Mouse (Mus musculus) liver, embryonic 11.5 days (tissue): ENCODE results near the gene Tm4sf1. TPM values are rescaled to one million over a fixed set of nuclear protein-coding genes. Genes with fewer than 3 reads are reported as not detected.

Experiments
- ATAC-seq: fragments of 200-750 bp; cut with Nextera tagmentation; replicated peaks from 2 replicates; pipeline ENCODE4 v1.8.0; 2017; ENCODE audit warnings: moderate number of reproducible peaks, mild to moderate bottlenecking, moderate TSS enrichment, moderate library complexity; ENCODE audit not compliant: low FRiP score
- DNase-seq: peaks from one replicate; pipeline ENCODE4 v3.0.0-alpha.2; 2017; ENCODE audit warnings: low spot score
- H3K27ac ChIP-seq: fragments of 300-500 bp; sonication (generic); 2 replicates; pipeline ENCODE4 v1.5.1; 2014; ENCODE audit warnings: mild to moderate bottlenecking, low read depth, low read length, control low read depth
- H3K27me3 ChIP-seq: fragments of 300-500 bp; sonication (generic); replicated peaks from 2 replicates; pipeline ENCODE4 v1.6.1; 2014; ENCODE audit warnings: low read length, mixed read lengths; ENCODE audit not compliant: control insufficient read depth, insufficient read depth
- H3K36me3 ChIP-seq: fragments of 300-500 bp; sonication (generic); 2 replicates; pipeline ENCODE4 v1.6.1; 2014; ENCODE audit warnings: mild to moderate bottlenecking, low read length, moderate library complexity, mixed read lengths; ENCODE audit not compliant: control insufficient read depth, insufficient read depth
- H3K4me1 ChIP-seq: fragments of 300-500 bp; sonication (generic); replicated peaks from 2 replicates; pipeline ENCODE4 v1.6.1; 2014; ENCODE audit warnings: low read length, mixed read lengths; ENCODE audit not compliant: control insufficient read depth, insufficient read depth
- H3K4me2 ChIP-seq: fragments of 300-500 bp; sonication (generic); 2 replicates; pipeline ENCODE4 v1.6.1; 2014; ENCODE audit warnings: mild to moderate bottlenecking, control low read depth, moderate library complexity
- H3K4me3 ChIP-seq: fragments of 300-500 bp; sonication (generic); 2 replicates; pipeline ENCODE4 v1.5.1; 2014; ENCODE audit warnings: low read depth, low read length, control low read depth
- H3K9ac ChIP-seq: fragments of 300-500 bp; sonication (generic); 2 replicates; pipeline ENCODE4 v1.6.1; 2014; ENCODE audit warnings: low read depth, low read length, control low read depth
- H3K9me3 ChIP-seq: fragments of 300-500 bp; sonication (generic); 2 replicates; pipeline ENCODE4 v1.6.1; 2016; ENCODE audit warnings: low read length, inconsistent platforms, mixed read lengths; ENCODE audit not compliant: control insufficient read depth
- WGBS: fragments of 180-500 bp; shearing (Covaris S2); extraction: QIAGEN DNeasy Blood & Tissue Kit; methylation state at CpG from one replicate; pipeline ENCODE4 v1.1.7; 2014; 5-methylcytosine and 5-hydroxymethylcytosine counted together
- polyA plus RNA-seq: library from polyadenylated mRNA; unstranded; fragments of >200 nt; fragmentation: Nextera tagmentation; extraction: Ambion mirVana; gene quantifications from 2 replicates; pipeline ENCODE4 v1.2.1, GENCODE M21; 2014

Tm4sf1 gene
- polyA plus RNA-seq, 1 experiment from 2014 or later = 7.3 TPM

- WGBS = 72% methylated on average over 4 of the region's 4 CpGs
Measured at GRCm38 (mm10) chr3:57305564-57305963, 3.8 kb upstream of the Tm4sf1 start.

GRCm38 (mm10) chr3:57304484-57304883 is 2.7 kb upstream of the Tm4sf1 start:
- Histone ChIP-seq H3K9ac (no peak overlapping the region), H3K36me3 (no peaks in the 10 kb centered on the region), H3K4me2 (no peak overlapping the region), H3K4me3 (no peak overlapping the region), H3K4me1 (no peaks in the 10 kb centered on the region), H3K27ac (no peak overlapping the region), H3K27me3 (no peaks in the 10 kb centered on the region), H3K9me3 (no peaks in the 10 kb centered on the region)
- 74% methylated on average over 5 of the region's 5 CpGs for WGBS
- DNase-seq (no peak), ATAC-seq (no peak)

More at GRCm38 (mm10) chr3:57305564-57305963, 3.8 kb upstream of the Tm4sf1 start:
- ATAC-seq = no peak
- Histone ChIP-seq H3K4me1 (no peaks in the 10 kb centered on the region), H3K27me3 (no peaks in the 10 kb centered on the region), H3K9me3 (no peaks in the 10 kb centered on the region), H3K4me3 (no peak overlapping the region), H3K9ac (no peak overlapping the region), H3K36me3 (no peaks in the 10 kb centered on the region), H3K27ac (no peak overlapping the region), H3K4me2 (no peak overlapping the region)
- no peak for DNase-seq

- no peak for ATAC-seq
- WGBS = 73% methylated on average over 4 of the region's 4 CpGs
Measured at GRCm38 (mm10) chr3:57304050-57304449, 2.3 kb upstream of the Tm4sf1 start.

GRCm38 (mm10) chr3:57303486-57303885 is 1.7 kb upstream of the Tm4sf1 start:
- Histone ChIP-seq H3K36me3 (no peaks in the 10 kb centered on the region), H3K4me3 (no peak overlapping the region), H3K9me3 (no peaks in the 10 kb centered on the region), H3K4me2 (no peak overlapping the region), H3K4me1 (no peaks in the 10 kb centered on the region), H3K27ac (no peak overlapping the region), H3K27me3 (no peaks in the 10 kb centered on the region), H3K9ac (no peak overlapping the region)
- ATAC-seq = no peak
- DNase-seq = no peak
- WGBS = 61% methylated on average over 3 of the region's 3 CpGs

More at GRCm38 (mm10) chr3:57304050-57304449, 2.3 kb upstream of the Tm4sf1 start:
- Histone ChIP-seq H3K36me3 (no peaks in the 10 kb centered on the region), H3K9me3 (no peaks in the 10 kb centered on the region), H3K27me3 (no peaks in the 10 kb centered on the region), H3K27ac (no peak overlapping the region), H3K4me1 (no peaks in the 10 kb centered on the region), H3K4me3 (no peak overlapping the region), H3K4me2 (no peak overlapping the region), H3K9ac (no peak overlapping the region)
- DNase-seq = no peak

GRCm38 (mm10) chr3:57302886-57303285 is 1.1 kb upstream of the Tm4sf1 start:
- no peak overlapping the region for H3K9ac ChIP-seq
- no peaks in the 10 kb centered on the region for H3K9me3 ChIP-seq
- DNase-seq (no peak), ATAC-seq (no peak)
- H3K4me3 ChIP-seq = no peak overlapping the region
- H3K27me3 ChIP-seq = no peaks in the 10 kb centered on the region
- 58% methylated on average over 2 of the region's 2 CpGs for WGBS
- H3K4me2 ChIP-seq = no peak overlapping the region
- H3K27ac ChIP-seq = no peak overlapping the region
- H3K4me1 ChIP-seq = no peaks in the 10 kb centered on the region
- no peaks in the 10 kb centered on the region for H3K36me3 ChIP-seq

- no peak for DNase-seq
- no peak overlapping the region for H3K9ac ChIP-seq
- no peak for ATAC-seq
- H3K4me2 ChIP-seq = no peak overlapping the region
- no peaks in the 10 kb centered on the region for H3K4me1 ChIP-seq
- H3K4me3 ChIP-seq = no peak overlapping the region
- no peak overlapping the region for H3K27ac ChIP-seq
- no peaks in the 10 kb centered on the region for H3K36me3 ChIP-seq
- H3K9me3 ChIP-seq = no peaks in the 10 kb centered on the region
- 67% methylated on average over 4 of the region's 4 CpGs for WGBS
- no peaks in the 10 kb centered on the region for H3K27me3 ChIP-seq
Measured at GRCm38 (mm10) chr3:57301366-57301765, 422 bp downstream of the Tm4sf1 start.

GRCm38 (mm10) chr3:57297991-57298390 is 3.8 kb downstream of the Tm4sf1 start:
- no peaks in the 10 kb centered on the region for H3K9me3 ChIP-seq
- no peaks in the 10 kb centered on the region for H3K4me1 ChIP-seq
- no peak overlapping the region for H3K27ac ChIP-seq
- 70% methylated on average over 2 of the region's 2 CpGs for WGBS
- no peak overlapping the region for H3K4me3 ChIP-seq
- H3K36me3 ChIP-seq = no peaks in the 10 kb centered on the region
- no peak overlapping the region for H3K4me2 ChIP-seq
- ATAC-seq (no peak), DNase-seq (no peak)
- no peak overlapping the region for H3K9ac ChIP-seq
- no peaks in the 10 kb centered on the region for H3K27me3 ChIP-seq

- no peak overlapping the region for H3K4me2 ChIP-seq
- no peaks in the 10 kb centered on the region for H3K4me1 ChIP-seq
- no peak overlapping the region for H3K4me3 ChIP-seq
- no peaks in the 10 kb centered on the region for H3K36me3 ChIP-seq
- H3K9ac ChIP-seq = no peak overlapping the region
- H3K27me3 ChIP-seq = no peaks in the 10 kb centered on the region
- DNase-seq (no peak), ATAC-seq (no peak)
- no peak overlapping the region for H3K27ac ChIP-seq
- H3K9me3 ChIP-seq = no peaks in the 10 kb centered on the region
Measured at GRCm38 (mm10) chr3:57296574-57296973, 5.2 kb downstream of the Tm4sf1 start.

GRCm38 (mm10) chr3:57295631-57296030 is 6.2 kb downstream of the Tm4sf1 start:
- H3K27me3 ChIP-seq = no peaks in the 10 kb centered on the region
- no peak overlapping the region for H3K9ac ChIP-seq
- no peak overlapping the region for H3K4me3 ChIP-seq
- H3K36me3 ChIP-seq = no peaks in the 10 kb centered on the region
- no peak overlapping the region for H3K4me2 ChIP-seq
- 85% methylated on average over 4 of the region's 4 CpGs for WGBS
- no peak overlapping the region for H3K27ac ChIP-seq
- H3K9me3 ChIP-seq = no peaks in the 10 kb centered on the region
- no peaks in the 10 kb centered on the region for H3K4me1 ChIP-seq
- no peak for DNase-seq
- ATAC-seq = no peak
